Mouse (Mus musculus): Measurements from ENCODE around the gene Mpo.
A peak's percentile ranks its signal among the peaks of the same experiment; 100 is the strongest.

Mpo gene

GRCm38 (mm10) chr11:87805448-87805847 lies 12.1 kb downstream of the Mpo start:
- DNase-seq: no peak

GRCm38 (mm10) chr11:87807433-87807832 lies 14.1 kb downstream of the Mpo start:
- DNase-seq: no peak

- no peak for DNase-seq
These were observed 14.9 kb downstream of the Mpo start for GRCm38 (mm10) chr11:87808236-87808635.

- no peak for DNase-seq
These were observed 18.0 kb downstream of the Mpo start for GRCm38 (mm10) chr11:87811396-87811795.

- no peak for DNase-seq
These were observed 21.4 kb downstream of the Mpo start for GRCm38 (mm10) chr11:87814831-87815230.

GRCm38 (mm10) chr11:87816707-87817442 lies 23.5 kb downstream of the Mpo start:
- no peak for DNase-seq

GRCm38 (mm10) chr11:87817443-87817773 lies 24.0 kb downstream of the Mpo start:
- no peak for DNase-seq

GRCm38 (mm10) chr11:87821502-87821901 lies 28.1 kb downstream of the Mpo start:
- peak; percentile 66 for DNase-seq

GRCm38 (mm10) chr11:87828239-87828900 lies 35.0 kb downstream of the Mpo start, which contains the start of gene Lpo:
Lpo (minus strand) TSS chr11:87828289.
- no peak for DNase-seq

GRCm38 (mm10) chr11:87840676-87841075 lies 47.3 kb downstream of the Mpo start:
- peak; percentile 6 for DNase-seq

GRCm38 (mm10) chr11:87841436-87841835 lies 48.1 kb downstream of the Mpo start:
- no peak for DNase-seq

GRCm38 (mm10) chr11:87846968-87847600 lies 53.7 kb downstream of the Mpo start:
- DNase-seq: no peak

GRCm38 (mm10) chr11:87847884-87848283 lies 54.5 kb downstream of the Mpo start:
- no peak for DNase-seq

- DNase-seq: peak; percentile 91
These were observed 59.6 kb downstream of the Mpo start, which contains the start of gene Mks1 for GRCm38 (mm10) chr11:87852690-87853596. Mks1 (plus strand) TSS chr11:87853215.

GRCm38 (mm10) chr11:87853597-87853954 lies 60.2 kb downstream of the Mpo start:
- peak; percentile 25 for DNase-seq

All from layer of hippocampus, adult 9-11 months (tissue).